Mouse (Mus musculus): ENCODE measurements around the gene Peli3.

Peli3 gene

GRCm38 (mm10) chr19:4909376-4909775, 33.6 kb downstream of the Peli3 start:
- DNase-seq (ENCODE audit: low read depth, low spot score), result peak; percentile 69

GRCm38 (mm10) chr19:4908107-4908506, 34.8 kb downstream of the Peli3 start:
- peak; percentile 24 for DNase-seq (ENCODE audit: low read depth, low spot score)

GRCm38 (mm10) chr19:4905979-4906794, 36.7 kb downstream of the Peli3 start, which contains the start of gene Bbs1:
TSS of gene Bbs1 (minus strand) at chr19:4906628.
- peak; percentile 62 for DNase-seq (ENCODE audit: low read depth, low spot score)

GRCm38 (mm10) chr19:4899888-4900287, 43.0 kb downstream of the Peli3 start:
- peak; percentile 67 for DNase-seq (ENCODE audit: low read depth, low spot score)

GRCm38 (mm10) chr19:4898972-4899371, 44.0 kb downstream of the Peli3 start:
- peak; percentile 57 for DNase-seq (ENCODE audit: low read depth, low spot score)

- DNase-seq (ENCODE audit: low read depth, low spot score), result no peak
Observed at GRCm38 (mm10) chr19:4896780-4897520, 46.0 kb downstream of the Peli3 start.

GRCm38 (mm10) chr19:4891798-4892197, 51.1 kb downstream of the Peli3 start:
- no peak for DNase-seq (ENCODE audit: low read depth, low spot score)

- no peak for DNase-seq (ENCODE audit: low read depth, low spot score)
Observed at GRCm38 (mm10) chr19:4889791-4890190, 53.1 kb downstream of the Peli3 start.

- no peak for DNase-seq (ENCODE audit: low read depth, low spot score)
Observed at GRCm38 (mm10) chr19:4883961-4884360, 59.0 kb downstream of the Peli3 start.

Data from skeletal muscle tissue, adult 2 months (tissue).